Mouse (Mus musculus) fat pad, adult 2 months (tissue): Measurements from ENCODE around the gene Qk.

Source experiments
- DNase-seq: peaks from one replicate; pipeline ENCODE4 v3.0.0-alpha.2; 2011; ENCODE audit warnings: low read depth, low spot score; ENCODE audit errors: extremely low read depth

The Qk gene

DNA sequence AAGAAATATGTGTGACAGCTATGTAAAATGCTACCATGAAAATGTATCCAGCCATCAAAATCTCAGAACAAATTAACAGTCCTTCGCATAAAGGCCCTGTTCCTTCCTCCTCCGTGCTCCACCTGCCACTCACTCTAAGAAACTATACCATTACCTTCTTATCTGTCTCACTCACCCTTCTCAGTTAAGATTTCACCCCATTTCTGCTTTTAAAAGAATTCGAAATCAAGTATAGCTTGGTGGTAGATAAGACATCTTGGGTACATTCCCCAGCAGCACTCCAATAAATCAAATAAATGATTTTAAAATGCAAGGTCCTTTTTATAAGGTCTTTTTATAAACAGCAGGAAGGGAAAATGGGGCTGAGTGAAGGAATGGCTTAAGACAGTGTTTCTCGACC lies 53.4 kb downstream of the Qk start:
- no peak for DNase-seq

DNA sequence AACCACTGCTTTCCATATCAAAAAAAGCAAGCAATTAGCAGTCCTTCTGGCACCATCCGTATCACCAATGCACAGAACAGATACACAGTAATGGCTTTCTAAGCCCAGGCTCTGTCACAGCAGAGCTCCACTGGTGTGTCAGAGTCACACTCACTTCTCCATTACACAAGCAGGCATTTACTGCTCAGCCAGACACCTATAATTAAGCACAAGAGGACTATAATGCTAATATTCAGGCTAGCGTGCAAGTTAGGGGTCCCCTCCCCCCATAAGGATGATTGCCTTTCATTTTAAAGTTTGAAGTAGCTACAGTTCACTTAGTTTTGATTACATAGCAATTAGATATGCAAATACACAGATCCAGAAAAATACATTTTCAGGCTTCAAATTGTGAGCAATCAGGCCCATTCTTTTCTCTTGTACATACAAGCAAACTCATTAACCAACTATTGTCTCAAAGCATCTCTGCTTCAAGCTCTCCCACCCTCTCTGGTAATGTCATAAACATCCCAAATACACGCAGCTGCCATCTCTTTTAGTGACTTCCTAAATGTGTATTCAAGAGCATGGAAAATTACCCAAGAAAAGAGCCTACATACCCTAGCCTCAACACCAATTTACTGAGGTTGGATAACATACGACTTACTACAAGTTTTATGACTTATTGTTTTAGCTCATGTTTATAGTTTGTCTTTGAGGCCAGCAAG lies 68.2 kb downstream of the Qk start:
- no peak for DNase-seq

DNA sequence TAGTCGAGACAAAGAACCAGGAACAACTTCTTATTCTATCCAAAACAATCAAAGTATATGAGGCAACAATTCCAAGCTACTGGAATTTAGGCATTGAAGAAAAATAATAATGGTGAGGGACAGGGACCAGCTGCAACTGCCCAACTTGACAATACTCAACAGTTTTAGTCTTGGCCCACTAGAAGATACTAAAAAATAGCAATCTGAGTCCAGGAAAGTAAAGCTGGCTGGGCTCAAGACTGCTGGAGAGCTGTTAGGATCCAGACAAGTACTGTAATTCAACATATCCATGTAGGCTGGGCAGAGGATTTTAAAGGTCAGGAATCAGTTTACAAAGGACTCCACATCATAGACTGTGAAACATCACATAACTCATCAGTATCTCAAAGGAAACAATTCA lies 79.6 kb downstream of the Qk start:
- DNase-seq, result no peak

DNA sequence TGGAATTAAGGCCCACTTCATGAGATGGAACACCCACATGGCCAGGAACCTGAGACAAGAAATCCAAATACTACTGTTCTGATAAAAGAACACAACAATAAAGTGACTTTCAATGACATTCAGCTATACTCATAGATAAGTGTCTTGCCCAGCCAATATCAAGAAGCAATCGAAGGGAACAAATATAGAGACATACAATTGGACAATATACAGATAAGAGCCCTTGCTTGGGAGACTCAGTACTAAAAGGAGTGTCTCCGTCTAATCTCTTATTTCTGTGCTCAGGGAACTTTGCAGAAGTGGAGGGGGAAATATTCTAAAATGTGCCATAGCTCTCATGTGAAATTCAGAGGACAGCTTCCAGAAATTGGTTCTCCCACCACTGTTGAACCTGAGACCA lies 83.1 kb downstream of the Qk start:
- DNase-seq, result no peak

DNA sequence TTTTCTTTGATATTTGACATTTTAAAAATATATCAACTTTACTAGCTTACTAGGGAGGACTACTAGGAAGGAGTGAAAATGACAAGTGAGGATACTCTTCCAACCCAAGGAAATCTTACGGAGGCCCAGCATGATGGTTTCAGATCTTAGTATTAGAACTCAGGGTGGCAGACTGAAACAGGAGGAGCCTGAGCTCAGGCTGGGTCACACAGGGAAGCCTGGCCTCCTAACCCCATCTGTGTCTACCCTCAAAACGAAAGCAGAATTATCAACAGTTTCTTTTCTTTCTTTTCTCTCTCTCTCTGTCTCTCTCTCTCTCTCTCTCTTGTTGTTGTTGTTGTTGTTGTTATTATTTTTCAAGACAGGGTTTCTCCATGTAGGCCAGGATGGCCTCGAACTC lies 87.2 kb downstream of the Qk start:
- DNase-seq, result no peak

DNA sequence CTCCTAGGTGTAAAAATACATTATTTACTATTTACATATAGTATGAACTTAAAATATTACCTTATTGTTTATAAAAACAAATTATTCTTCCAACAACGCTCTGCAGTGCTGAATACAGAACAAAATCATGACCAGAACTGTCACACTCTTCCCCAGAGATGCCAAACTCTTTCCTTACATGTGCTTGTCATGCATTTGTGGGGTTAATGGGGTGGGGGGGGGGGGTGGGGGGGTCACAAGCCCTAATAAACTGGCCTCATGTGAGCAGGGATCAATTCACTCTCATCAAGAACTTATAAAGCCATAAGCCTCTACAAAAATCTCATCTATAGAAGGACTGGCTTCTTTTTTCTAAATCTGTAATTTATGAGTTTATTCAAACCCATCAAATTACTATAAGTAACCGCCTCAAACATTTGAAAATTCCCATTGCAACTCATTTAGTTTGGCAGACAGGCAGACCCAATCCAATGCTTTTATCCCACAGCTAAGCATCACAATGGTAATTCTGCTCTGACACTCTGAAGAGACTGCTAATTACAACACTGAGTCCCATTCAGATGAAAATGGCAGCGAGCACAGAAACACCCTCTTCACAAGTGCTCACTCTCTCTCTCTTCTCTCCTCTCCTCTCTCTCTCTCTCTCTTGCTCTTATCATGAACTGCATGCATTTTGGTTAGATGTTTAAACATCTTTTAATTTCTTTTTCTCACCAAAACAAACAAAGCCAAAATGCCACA lies 91.7 kb downstream of the Qk start:
- no peak for DNase-seq

DNA sequence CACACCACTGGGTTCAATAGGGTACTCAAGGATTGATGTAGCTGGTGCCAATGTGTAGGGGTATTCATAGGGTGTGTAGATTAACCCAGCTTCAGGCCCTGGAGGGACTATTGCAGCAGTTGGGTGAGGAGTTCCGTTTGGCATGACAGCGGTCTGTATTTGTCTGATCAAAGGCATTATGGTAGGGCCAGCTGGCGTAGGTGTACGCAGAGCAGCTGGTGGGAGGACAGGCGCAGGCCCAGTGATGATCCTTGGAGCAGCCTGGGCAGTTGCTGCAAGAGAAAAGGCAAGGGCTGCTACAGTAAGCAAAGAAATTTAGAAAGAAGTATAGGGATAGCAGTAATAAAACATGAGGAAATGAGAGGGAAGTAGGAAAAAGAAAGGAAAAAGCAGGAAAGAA lies 103.5 kb downstream of the Qk start:
- peak; percentile 16 for DNase-seq

DNA sequence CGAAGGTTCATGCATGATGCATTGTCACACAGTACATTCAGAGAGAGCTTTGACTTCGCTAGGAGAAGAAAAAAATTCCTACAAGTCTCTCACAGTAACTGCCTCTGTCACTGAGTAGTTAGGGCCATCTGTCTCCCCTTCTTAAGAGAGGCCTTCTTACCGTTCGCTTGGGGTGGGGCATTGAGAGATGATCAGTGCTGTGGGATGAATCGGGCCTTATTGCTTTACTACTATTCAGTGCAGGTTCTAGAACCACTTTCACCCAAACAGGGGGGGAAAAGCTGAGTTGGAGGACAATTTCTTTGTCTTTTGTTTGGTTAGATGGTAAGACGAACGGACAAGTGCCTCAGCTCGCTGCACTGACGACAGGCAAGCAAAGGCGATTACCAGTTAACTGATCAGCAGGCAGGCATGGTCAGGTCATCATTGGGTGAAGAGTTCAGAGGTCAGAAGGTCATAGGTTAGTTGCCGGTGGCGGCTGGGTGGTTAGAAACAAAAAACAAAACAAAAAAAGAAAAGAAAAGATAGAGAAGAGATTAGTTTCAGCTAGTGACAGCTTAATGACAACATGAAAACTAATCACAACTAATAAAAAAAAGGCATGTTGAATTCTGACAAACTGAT lies 110.4 kb downstream of the Qk start:
- no peak for DNase-seq

DNA sequence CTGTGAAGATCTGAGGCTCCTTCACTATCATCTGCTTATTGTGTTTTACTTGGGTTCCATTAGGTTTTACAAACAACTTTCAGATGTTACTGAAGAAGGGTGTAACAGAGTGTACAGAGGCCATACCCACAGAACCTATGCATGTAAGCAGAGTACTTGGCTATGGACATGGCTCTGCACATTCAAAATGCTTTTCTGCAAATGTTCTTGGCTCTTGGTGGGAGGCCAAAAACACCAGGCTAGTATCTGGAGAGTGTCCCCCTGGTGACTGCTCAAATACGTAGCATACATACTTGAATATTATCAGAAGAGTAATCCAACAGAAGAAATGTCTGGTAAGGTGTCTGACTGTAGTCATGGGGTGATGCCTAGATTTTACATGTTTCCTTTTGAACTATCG lies 121.0 kb downstream of the Qk start:
- no peak for DNase-seq

DNA sequence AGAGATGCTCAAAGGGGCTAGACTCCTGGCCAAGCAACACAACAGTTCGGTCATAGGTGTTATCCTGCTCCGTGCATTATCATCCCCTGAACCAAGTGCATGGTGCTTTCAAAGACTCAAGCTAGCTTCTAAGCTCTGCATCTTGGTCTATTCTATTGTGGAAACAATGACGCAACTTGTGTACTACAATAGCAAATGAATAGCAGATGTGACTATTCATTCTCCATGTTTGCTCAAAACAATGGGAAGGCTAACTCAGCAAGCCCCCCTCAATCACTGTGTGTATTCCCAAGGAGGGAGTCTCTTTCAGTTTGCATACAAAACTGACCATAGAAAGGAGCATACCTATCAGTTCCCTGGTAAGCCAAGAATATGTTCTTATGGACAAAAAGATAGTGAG lies 121.4 kb downstream of the Qk start:
- DNase-seq, result no peak

DNA sequence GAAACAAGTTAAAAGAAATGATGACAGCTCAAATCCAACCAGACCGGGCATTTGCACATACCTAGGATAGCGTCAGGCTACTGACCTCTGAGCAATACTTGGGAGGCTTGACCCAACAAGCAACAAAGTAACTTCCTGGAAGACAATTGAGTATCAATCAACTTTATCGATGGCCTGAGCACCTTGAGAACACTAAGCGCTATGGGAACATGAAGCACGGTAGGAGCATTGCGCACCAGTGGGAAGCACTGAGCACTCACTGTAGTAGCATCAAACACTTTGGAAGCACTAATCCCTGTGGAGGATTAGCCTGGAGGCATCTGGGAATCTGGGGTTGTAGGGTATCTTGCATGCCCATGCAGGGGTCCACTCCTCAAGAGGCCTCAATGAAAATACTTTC lies 124.0 kb downstream of the Qk start:
- no peak for DNase-seq

DNA sequence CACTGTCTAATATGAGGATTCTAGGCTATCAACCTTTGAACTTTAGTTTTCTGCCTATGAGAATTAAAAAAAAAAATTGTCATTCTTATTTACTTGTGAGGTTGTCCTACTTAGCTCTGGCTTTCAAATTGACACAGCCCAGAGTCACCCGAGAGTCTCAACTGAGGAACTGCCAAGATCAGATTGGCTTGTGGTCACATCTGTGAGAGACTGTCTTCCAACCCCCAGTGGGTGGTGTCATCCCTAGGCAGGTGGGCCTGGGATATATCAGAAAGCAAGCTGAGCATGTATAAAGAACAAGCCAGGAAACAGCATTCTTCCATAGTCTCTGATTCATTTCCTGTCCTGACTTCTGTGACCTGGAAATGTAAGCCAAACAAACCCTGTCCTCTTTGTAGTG lies 128.8 kb downstream of the Qk start:
- DNase-seq, result no peak

DNA sequence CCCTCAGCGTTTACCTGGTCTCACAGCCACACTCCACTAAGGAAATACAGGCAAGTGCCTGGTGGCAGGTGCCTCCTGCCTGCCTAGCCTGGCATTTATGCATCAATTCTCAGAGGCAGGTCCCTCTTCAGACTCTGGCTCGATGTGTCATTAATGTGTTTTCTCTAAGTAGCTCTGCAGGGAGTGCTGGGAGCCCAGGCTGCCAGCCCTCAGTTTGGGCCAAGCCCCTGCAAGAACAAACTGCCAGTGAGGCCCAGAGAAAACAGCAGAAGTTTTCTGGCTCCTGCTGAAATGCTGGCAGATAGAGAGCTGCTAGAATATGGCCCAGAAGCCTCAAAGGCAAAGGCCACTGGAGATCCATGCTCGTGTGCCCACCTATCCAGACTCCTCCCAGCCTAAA lies 131.2 kb downstream of the Qk start:
- no peak for DNase-seq

DNA sequence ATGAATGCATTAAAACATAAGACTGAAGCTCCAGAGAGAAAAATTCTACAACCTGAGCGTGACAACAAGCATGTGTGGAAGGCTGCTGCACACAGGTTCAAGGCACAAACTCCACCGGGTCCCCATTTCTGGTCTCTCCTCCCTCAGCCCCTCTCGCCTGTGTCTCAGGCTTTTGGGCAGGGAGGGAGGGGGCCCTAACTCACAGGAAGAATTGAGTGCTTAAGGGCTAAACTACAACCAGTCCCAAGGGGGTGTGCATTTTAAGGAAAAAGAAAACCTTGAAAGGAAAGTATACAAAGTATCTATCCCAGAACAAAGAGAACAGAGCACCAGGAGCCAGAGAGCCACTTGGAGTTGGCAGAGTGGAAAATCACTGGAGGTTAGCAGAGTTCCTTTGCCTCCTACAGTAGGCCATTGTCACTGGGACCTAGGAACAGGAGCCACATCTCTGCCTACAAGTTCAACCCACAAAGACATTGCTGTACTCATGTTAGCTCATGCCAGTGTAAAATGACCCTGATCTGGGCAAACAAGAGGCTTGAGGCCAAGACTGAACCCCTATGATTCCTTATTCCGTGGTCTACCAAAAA lies 132.1 kb downstream of the Qk start:
- DNase-seq, result no peak

DNA sequence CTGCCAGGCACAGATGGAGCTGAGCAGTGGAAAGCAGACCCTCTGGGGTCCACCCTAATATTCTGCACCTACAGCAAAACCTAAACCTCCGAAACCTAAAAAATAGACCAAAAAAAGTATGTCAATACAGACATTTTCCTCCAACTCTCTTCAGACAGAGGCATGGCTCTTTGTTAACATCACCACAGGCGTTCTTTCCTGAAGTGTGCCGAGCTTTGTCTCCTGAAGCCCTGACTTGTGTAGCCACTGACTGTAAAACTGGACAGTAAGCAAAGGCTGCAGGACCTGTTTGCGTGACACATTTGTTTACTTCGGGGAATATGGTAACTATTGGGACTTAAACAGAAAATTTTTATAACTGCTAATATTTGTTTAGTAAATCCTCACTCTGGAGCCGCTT lies 137.9 kb downstream of the Qk start:
- no peak for DNase-seq

DNA sequence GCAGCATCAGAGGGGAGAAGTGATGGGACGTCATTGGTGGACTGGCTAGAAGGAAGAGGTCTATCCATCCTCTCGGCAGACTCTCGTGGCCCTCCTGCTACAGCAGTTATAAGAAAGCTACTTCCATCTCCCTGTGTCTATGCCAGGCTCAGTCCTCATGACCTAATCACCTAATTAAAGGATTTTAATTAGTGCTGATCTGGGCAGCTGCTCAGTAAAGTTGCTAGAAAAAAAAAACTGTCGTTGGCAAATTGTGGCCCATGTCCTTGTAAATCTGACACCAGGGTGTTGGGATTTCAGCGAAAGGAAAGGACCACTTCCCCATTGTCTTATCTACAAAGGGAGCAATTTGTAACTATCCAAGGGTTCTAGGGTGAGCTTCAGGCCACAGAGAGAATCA lies 142.6 kb downstream of the Qk start:
- DNase-seq, result no peak

DNA sequence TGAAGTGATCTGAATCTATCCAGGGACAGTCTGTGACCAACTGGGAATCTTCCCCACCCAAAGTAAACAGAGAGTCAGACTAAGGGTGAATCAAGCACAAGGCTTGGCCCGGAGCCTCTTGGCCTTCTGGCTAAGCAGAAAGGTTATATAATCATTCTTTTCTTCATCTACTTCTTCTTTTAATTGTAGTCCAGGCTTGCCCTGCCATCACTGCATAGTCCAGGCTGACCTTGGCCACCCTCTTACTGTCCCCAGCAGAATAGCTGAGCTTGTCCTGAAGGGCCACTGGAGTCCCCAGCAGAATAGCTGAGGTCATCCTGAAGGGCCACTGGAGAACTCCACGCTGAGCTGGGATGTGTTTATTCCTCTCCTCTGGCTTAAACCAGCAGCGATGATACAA lies 158.4 kb downstream of the Qk start:
- no peak for DNase-seq

DNA sequence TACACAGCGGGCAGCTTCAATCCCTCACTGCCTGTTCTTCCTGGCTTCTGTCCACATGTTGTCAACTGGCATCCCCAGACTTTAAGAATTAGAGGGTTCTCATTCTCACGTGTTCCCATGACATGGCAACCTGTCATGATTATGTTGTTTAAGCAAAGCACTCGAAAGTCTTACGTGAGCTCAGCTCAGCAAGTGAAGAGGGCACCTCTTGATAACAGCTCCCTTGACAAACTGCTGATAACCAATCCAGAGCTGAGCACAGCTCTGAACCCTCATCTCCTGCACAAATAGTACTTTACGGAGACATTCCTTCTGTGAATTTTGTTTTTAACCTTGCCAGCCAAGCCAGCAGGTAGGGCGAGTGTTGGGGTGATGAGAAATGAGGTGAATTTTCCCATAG lies 159.2 kb downstream of the Qk start:
- DNase-seq, result no peak

DNA sequence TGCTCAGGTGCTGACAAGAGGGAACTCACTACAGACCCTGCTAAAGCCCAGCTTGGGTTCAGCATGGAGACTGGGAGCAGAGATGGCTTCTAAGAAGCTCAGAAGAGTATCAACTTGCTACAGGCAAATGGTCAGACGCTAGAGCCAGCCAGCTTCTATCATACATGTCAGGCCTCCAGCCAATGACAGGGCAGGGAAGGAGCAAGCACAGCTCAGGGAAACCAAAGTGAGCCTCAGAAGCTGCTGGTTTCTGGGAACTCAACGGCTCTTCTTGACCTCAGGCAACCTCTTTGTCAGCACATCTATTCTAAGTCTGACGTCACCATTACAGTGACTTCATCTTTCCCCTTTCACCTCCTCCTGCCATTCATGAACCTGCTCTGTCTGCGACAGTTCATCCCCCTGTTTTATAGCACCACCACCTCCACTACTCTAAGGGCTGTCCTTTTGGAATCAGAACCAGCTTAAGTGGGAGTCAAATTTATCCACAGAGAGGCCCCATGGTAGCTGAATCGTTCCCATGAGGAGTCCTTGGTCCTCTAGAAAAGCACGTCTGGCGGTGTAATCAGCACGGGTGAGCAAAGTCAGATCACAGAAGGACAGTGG lies 166.7 kb downstream of the Qk start:
- no peak for DNase-seq
